26 mouse cellular contexts compared by ENCODE assay signal in genomic region chr9:86729811-86730210, GRCm38 (mm10). TPM values are rescaled to one million over a fixed set of nuclear protein-coding genes. Genes with fewer than 3 reads are reported as not detected.
DNase-seq lines count a peak whose midpoint lies in the region; ATAC-seq and TF ChIP-seq lines count a peak whose summit lies in the region.
"Had no signal": no experiment of that assay in that cellular context is flagged by ENCODE, and none has a peak within 500 bp of the region (broad histone marks: within the 10 kb centered on the region; RNA-seq: fewer than 3 reads in every experiment).

No protein-coding gene starts in this region.

- no peak overlapping the region for H3K4me2 ChIP-seq in liver, postnatal 0 days (ENCODE audit: low read depth, low read length)
- H3K4me2 ChIP-seq: embryonic facial prominence, embryonic 12.5 days; forebrain, embryonic 12.5 days had no signal

- no peak overlapping the region for H3K27ac ChIP-seq in liver, postnatal 0 days (ENCODE audit: low read depth)
- H3K27ac ChIP-seq: embryonic facial prominence, embryonic 10.5 days; embryonic facial prominence, embryonic 12.5 days; forebrain, embryonic 10.5 days; forebrain, embryonic 12.5 days had no signal

- no peak overlapping the region for H3K4me3 ChIP-seq in liver, postnatal 0 days (ENCODE audit: low read depth, low read length)
- H3K4me3 ChIP-seq: embryonic facial prominence, embryonic 10.5 days; embryonic facial prominence, embryonic 12.5 days; forebrain, embryonic 10.5 days; forebrain, embryonic 12.5 days had no signal

- no peaks in the 10 kb centered on the region for H3K27me3 ChIP-seq in liver, postnatal 0 days (ENCODE audit: insufficient read depth, low read length)
- H3K27me3 ChIP-seq: CH12.LX; embryonic facial prominence, embryonic 12.5 days; forebrain, embryonic 12.5 days; Patski had no signal

- no peaks in the 10 kb centered on the region for H3K36me3 ChIP-seq in liver, postnatal 0 days (replicated peaks; ENCODE audit: insufficient read depth, low read length)
- H3K36me3 ChIP-seq: embryonic facial prominence, embryonic 10.5 days; embryonic facial prominence, embryonic 12.5 days; forebrain, embryonic 10.5 days; forebrain, embryonic 12.5 days; G1E had no signal

- TF ChIP-seq EP300 in liver, postnatal 0 days (IDR thresholded peaks at IDR 0.05; ENCODE audit: low read depth) = no peak

- no peaks in the 10 kb centered on the region for H3K4me1 ChIP-seq in liver, postnatal 0 days (ENCODE audit: insufficient read depth)
- H3K4me1 ChIP-seq: embryonic facial prominence, embryonic 12.5 days had no signal

- peak; percentile 80 for ATAC-seq in liver, postnatal 0 days
- ATAC-seq: activated CD4-positive, CD25-positive, alpha-beta regulatory T cell, adult 4 months; CD4-positive, CD25-positive, alpha-beta regulatory T cell, adult 4 months; forebrain, embryonic 14.5 days; forebrain, embryonic 16.5 days; Patski had no signal

- DNase-seq in adrenal gland, postnatal 14 days = peak; percentile 29
- DNase-seq in adrenal gland, postnatal 4 days (ENCODE audit: low spot score in 2 of 2) = no peak
- DNase-seq in liver, postnatal 0 days = peak; percentile 30
- DNase-seq in liver = no peak
- peak; percentile 10 to 46 for DNase-seq in urinary bladder, postnatal 36 days (ENCODE audit: low spot score in 2 of 2)
- no peak for DNase-seq in urinary bladder, postnatal 10 days (ENCODE audit: low spot score)
- DNase-seq in frontal cortex, postnatal 10 days (ENCODE audit: low spot score in 2 of 2) = no peak
- DNase-seq: adrenal gland, adult 8-10 months; adrenal gland, postnatal 25 days; B cell, adult 2 months; cerebellum, adult 11-12 months; cerebellum, adult 2 months; cerebellum, adult 9-10 months; cerebellum, postnatal 10 days; cerebellum, postnatal 25 days had no signal

- no peak overlapping the region for H3K9ac ChIP-seq in liver, postnatal 0 days (replicated peaks)
- H3K9ac ChIP-seq: embryonic facial prominence, embryonic 12.5 days; forebrain, embryonic 12.5 days had no signal

- WGBS in liver, postnatal 0 days (ENCODE audit: insufficient replicate concordance) = 73% methylated on average over 3 of the region's 3 CpGs

- no peak for TF ChIP-seq CTCF in liver, postnatal 0 days (IDR thresholded peaks at IDR 0.05; ENCODE audit: low read depth)

- H3K9me3 ChIP-seq in liver, postnatal 0 days (ENCODE audit: low read length) = no peaks in the 10 kb centered on the region
- H3K9me3 ChIP-seq: embryonic facial prominence, embryonic 10.5 days; embryonic facial prominence, embryonic 12.5 days; forebrain, embryonic 10.5 days; forebrain, embryonic 12.5 days; G1E had no signal

RNA-seq across cellular contexts. Expression of gene Prss35, which starts 13.6 kb away (rescaled TPM):
- 164 and 178 TPM in 2 replicates for total RNA-seq in adrenal gland, postnatal 14 days (2021)
- total RNA-seq in adrenal gland, postnatal 4 days (2021) = 100 to 1,000 TPM in 1 of 2 experiments, 10 to 100 TPM in 1; 97.7 to 108 TPM
- polyA plus RNA-seq in liver, postnatal 0 days (2015; fragmentation: Nextera tagmentation; extraction: Ambion mirVana) = 0.54 and 0.67 TPM in 2 replicates
- total RNA-seq: CH12.LX had no signal
- polyA plus RNA-seq: activated CD4-positive, CD25-positive, alpha-beta regulatory T cell, adult 4 months; CD4-positive, CD25-positive, alpha-beta regulatory T cell, adult 4 months; G1E had no signal

RNA-seq across cellular contexts. Expression of gene Me1, which starts 34.1 kb away (rescaled TPM):
- total RNA-seq in adrenal gland, postnatal 14 days (2021) = 534 and 576 TPM in 2 replicates
- total RNA-seq in adrenal gland, postnatal 4 days (2021) = 100 to 1,000 TPM; 339 to 341 TPM
- polyA plus RNA-seq in liver, postnatal 0 days (2015; fragmentation: Nextera tagmentation; extraction: Ambion mirVana) = 7.7 and 10.3 TPM in 2 replicates
- polyA plus RNA-seq: activated CD4-positive, CD25-positive, alpha-beta regulatory T cell, adult 4 months; CD4-positive, CD25-positive, alpha-beta regulatory T cell, adult 4 months had no signal

Comparison
In these comparisons a context has a peak if more than half of its experiments do, and no peak if none do; other contexts are left out.
1. DNase-seq: peak in adrenal gland, postnatal 14 days (single experiment), liver, postnatal 0 days (single experiment) and urinary bladder, postnatal 36 days (2 of 2); none in adrenal gland, postnatal 4 days (0 of 2), liver (single experiment), urinary bladder, postnatal 10 days (single experiment) and frontal cortex, postnatal 10 days (0 of 2).